Mouse (Mus musculus) adrenal gland, postnatal 14 days (tissue): ENCODE results near the gene Synpo2. TPM values are rescaled to one million over a fixed set of nuclear protein-coding genes. Genes with fewer than 3 reads are reported as not detected.

Experiments used
- DNase-seq: peaks from one replicate; pipeline ENCODE4 v3.0.0; 2021; ENCODE audit warnings: mixed read lengths
- total RNA-seq: library from RNA; stranded (reverse); gene quantifications from 2 replicates; pipeline ENCODE4 v1.2.3, GENCODE M21; 2021

The Synpo2 gene
- total RNA-seq, 1 experiment from 2014 or later = 6.5 TPM

DNA sequence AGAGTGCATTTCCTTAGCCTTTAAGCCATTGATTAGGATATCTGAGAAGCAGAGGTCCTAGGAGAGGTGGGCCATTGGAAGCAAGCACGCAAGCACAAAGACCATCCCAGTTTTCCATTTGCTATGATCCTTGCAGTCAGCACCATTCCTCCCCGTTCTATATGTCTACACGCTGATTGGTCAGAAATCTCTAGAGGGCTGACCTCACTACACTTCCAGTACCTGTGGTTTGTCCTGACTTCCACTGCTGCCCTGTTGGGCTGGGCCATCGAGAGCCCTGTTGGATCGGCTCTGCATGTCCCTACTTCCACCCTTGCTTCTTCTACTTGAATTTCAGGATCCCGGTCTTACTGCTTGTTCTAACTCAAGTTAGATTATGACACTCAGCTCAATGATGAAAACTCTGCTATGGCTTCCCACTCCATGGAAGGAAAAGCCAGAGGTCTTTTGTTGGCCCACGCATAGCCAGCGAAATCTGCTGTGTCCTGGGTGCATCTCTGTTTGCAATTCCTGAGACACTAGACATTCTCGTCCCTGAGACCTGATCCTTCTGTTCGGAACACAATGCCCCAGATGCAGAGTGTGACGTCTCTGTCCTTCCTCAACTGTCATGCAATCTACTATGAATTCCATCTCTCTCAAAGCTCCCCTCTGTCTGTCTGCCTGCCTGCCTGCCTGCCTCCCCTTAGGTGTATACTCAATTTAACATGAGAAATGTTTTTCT lies 146.5 kb downstream of the Synpo2 start:
- no peak for DNase-seq

DNA sequence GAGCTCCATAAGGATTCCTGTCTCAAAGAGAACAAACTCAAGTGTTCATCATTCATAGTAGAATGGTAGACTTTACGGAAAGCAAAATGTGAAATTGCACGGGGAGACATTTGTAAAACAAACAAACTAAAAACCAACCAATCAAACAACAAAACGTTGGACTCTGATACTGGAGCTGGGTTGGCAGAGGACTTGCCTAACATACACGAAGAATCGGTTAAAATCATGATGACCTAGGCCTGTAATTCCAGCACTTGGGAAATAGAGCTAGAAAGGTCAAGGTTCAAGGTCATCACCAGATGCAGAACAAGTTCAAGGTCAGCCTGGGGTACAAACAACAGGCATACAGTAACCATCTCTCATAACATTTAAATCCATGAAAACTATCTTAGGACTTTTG lies 147.7 kb downstream of the Synpo2 start:
- DNase-seq = no peak

DNA sequence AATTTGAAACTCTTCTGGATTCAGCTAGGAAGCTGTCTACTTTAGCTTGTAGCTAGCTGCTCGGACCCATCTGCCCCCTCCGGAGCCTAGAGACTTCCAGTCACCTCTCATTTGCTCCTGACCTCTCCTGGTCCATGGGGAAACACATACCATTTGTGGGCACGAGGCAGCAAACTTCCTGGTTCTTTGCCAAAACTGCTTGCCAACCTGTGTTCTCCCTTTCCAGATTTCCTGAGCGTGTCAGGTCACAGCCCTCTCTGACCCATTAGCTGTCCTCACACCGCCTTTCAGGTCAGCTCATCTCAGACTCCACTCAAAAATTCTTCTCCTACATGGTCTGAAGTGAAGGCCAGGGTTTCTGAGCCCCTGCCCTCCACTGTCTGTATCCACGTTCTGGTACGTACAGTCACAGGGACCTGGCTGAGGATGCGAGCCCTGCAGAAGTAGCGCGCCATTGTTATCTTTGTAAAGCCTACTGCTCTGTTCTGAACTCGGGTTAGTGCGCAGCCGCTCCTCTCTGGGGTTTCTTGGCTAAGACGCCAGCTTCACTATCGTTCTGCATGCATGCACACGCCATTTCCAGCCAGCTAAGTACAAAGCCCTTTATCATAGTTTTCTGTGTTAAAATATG lies 150.0 kb downstream of the Synpo2 start:
- peak; percentile 67 for DNase-seq

DNA sequence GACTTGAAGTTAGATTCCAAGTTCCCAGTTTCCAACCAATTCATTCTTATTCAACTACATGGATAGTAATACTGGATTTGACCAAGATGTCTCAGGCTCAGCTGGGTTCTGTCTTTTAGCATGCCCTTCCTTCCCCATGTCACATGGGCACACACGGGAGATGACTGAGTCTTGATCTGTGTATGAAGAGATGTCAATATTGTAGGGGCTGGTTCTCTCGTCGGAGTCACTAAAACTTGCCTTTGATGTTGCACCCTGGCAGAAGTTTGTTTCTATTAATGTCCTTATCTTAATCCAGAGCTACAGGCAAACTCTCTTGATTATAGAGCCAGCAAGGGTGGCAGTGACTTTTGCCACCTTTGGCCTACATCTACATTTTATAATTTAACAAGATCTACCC lies 154.3 kb downstream of the Synpo2 start:
- DNase-seq = no peak

DNA sequence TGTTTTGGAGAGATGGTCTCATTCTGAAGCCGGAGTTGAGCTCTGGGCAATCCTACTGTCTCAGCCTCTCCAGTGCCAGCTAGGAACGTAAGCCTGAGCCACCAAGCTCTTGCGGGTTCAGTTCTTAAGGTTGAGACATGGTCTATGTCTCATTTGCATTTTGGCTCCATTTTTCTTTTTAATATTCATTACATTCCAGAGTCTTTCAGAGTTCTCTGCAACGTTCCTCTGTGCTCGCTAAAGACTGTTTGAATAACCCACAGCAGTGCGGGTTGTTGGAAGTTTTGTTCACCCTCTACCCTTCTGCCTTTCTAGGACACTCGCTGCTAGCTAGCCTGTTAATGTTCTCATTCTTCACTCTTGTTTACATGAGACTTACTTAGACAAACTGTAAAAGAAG lies 155.0 kb downstream of the Synpo2 start:
- DNase-seq = no peak

DNA sequence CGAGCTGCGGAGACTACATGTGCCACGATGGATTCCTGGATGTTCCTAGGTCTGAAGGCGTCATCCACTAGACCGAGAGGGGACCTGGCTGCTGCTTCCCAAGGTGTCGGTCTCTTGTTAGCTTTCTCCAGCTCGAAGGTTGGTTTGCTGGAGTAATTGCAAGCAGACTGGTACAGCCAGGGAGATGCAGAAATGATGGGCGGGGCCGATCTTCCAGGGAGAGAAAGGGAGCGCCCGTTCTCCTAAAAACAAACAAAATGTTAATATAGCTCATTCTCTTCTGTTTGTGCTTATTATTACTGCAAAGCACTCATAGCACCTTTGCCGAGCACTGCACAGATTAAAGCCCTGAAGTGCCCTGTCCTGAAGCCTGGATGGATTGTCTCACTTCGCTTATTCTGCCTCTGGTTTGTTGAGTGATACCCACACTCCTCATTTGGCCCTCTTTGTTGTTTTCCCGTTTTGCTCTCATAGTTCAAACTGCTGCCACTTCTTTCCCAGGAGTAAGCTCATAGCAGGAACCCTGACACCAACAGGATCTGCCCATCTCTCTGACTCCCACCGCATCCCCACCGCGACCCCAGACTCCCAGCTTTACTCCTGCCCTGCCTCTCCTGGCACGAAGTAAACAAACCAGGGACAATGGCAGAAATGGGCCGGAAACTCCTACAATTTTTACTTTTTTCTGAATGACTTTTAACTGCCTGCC lies 155.8 kb downstream of the Synpo2 start:
- DNase-seq = no peak

DNA sequence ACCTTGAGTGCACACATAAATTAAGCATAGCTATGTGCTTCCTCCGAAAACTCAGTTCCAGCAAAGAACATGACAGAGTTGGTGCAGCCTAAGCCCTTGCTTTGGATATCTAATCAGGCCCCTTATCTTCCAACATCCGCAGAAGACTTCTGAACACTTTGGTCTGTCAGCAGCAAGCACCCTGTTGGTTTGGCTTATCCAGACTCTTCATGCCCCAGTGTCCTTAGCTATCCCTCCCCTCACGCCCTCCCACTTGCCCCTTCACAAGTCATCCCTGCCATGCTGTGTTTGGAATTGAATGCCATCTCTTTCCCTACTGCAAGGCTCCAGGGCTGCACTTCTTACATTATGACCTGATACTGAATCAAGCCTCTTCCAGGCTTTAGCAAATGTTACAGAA lies 160.2 kb downstream of the Synpo2 start:
- no peak for DNase-seq

DNA sequence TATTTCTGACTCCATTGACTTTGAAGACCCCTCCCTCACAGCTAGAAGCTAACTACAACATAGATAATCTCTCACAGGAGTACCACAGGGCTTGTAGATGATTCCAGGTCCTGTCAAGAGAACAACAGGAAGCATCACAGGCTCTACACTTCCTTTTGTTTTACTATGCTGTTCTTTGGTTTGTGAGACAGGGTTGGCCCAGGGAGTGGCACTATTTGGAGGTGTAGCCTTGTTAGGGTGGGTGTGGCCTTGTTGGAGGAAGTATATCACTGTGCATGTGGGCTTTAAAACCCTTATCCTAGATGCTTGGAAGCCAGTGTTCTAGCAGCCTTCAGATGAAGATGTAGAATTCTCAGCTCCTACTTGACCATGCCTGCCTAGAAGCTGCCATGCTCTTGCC lies 160.9 kb downstream of the Synpo2 start:
- no peak for DNase-seq

DNA sequence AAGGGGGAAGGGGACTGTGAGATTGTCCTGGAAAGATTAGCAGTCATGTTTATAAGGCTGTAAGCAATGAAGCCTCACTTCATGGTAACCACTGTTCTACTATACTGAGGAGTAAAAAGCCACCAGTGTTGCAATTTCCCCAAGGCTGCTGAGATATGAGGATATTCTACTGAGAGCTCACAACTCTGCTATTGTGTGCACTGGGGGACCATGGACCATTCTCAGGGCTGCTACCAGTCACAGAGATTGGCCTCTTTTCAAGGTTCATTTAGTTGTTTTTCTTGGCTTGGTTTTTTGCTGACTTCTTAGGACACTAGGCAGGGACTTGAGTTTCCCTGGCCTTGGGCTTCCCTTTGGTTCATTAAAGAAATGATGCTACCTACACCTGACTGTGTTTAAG lies 162.6 kb downstream of the Synpo2 start:
- DNase-seq = peak; percentile 61

DNA sequence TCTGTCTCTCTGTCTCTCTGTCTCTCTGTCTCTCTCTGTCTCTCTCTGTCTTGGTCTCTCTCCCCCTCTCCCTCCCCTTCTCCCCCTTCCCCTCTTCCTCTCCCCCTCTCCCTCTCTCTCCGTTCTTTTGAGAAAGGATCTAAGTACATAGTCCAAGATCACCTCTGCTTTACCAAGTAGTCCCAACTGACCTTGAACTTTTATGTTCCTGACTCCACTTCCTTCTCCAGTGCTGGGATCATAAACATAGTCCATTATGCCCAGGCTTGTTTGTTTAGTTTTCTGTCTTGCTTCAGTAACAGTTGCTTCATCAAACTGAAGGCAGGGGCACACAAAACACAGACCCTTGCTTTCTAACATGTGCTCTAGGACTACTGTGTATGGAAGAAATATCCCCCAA lies 163.5 kb downstream of the Synpo2 start:
- no peak for DNase-seq

DNA sequence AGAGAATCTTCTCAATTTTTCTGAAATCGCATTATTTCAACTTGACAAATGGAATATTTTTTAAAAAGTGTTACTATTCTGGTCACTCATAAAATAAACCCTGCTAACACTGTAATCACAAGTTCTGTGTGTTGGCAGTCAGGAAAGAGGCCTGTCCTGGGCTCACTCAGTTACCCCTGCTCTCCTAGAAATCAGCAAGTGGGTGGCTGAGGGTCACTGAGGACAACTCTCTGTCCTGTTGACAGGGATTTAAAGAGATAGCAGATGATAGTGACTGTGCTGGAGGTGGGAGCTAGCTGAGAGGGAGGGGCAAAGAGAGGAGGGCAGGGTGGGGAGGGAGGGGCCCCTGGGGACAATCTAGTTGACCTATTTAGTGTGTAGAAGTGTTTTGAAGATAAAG lies 165.0 kb downstream of the Synpo2 start:
- DNase-seq = no peak

DNA sequence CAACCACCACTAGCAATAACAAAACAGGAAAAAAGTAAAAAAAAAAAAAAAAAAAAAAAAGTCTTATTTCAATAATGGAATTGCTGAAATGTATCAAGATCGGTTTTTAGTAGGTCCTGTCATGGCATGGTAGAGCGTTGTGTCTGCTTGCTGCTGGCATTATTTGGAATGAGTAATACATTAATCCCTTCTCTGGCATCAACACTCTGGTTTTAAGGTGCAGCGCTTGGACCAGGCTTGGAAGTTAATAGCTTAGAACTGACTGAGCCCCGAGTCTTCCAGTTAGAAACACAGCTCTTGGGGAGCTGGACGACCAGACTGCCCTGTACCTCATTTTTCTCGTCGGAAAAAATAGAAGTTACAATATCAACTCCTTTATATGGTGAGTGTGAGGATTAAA lies 169.1 kb downstream of the Synpo2 start:
- no peak for DNase-seq

DNA sequence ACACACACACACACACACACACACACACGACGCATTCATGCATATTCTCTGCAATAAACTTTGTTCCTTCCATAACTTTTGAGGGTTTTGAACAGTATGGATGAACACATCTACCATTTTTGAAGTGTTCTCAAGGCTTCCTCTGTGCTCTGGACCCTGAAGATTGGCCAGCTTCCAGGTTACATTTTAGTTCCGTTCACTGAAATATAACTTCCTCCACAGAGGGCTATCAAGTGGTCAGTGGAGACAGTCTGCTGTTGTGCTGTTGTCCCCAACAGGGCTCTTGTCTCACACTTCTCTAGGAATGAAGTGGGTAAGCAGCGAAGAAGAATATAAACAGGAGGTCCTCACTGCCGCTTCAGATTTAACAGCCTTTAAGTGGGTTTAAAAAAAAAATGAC lies 170.5 kb downstream of the Synpo2 start:
- DNase-seq = no peak

DNA sequence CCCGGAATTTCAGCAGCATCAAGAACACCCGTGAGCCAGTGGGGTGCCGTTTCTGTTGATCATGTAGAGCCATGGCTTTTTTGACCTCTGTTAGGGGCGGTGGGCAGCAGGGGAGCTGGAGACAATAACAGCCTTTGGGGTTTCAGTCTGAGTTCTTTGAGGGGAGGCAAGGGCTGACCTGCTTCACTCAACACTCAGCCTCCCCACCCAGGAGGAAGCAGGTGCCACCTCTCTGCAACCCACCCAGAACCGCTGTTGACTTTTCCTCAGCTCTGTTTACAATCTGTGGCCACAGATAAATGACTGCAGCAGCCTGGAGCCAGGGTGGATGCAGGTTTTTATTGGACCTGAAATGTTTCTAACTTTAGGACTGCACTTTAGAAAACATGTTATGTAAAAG lies 171.8 kb downstream of the Synpo2 start:
- no peak for DNase-seq

DNA sequence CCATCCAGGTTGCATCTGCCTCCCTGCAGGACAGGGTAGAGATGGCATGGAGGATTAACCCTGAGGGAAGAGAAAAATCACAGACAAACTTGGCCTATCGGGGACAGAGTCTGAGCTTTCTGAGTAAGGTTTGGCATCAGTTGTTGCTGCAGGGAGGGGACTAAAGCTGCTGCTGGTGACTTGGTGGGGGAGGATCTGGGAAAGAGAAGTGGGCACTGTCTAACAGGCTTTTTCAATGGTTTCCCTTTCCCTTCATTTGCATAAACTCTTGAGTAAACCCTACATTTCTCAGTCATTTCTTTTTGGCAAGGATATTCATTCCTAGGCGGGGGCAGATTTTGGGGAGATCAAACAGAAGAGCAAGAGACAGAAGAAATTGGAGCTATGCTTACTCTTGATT lies 174.0 kb downstream of the Synpo2 start:
- no peak for DNase-seq

DNA sequence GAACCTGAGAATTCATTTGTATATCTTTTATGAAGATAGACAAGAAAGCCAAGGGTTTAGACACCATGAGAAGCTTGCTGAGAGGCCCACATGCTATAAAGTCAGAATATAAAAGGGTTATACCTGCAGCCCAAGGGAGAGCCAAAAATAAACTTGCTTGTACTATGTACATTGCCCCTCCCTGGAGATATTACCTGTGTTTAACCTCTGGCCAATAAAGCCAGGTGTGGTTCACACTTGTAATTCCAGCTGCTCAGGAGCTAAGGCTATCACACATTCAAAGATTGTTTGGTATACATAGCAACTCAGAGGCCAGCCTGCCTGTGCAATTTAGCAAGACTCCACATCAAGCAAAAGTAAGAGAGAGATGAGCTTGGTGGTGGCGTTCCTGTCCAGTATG lies 177.1 kb downstream of the Synpo2 start:
- DNase-seq = no peak

DNA sequence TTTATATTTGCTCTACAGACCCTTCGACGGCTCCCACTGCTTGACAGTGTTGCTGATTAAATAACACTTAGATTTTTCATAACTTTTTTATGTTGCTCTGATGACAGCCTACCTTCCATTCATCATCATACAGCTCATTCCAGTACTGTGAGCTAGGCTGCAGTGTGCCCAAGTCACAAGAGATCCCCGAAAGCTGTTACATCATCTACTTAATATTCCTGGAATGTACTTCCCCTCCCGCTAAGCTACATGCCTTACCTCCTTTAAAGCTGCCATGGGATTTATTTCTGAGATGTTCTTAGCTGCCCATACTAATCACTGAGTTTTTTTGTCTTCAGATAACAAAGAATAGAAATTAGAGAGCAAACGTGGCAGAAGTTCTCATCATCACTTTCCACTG lies 181.8 kb downstream of the Synpo2 start:
- no peak for DNase-seq

DNA sequence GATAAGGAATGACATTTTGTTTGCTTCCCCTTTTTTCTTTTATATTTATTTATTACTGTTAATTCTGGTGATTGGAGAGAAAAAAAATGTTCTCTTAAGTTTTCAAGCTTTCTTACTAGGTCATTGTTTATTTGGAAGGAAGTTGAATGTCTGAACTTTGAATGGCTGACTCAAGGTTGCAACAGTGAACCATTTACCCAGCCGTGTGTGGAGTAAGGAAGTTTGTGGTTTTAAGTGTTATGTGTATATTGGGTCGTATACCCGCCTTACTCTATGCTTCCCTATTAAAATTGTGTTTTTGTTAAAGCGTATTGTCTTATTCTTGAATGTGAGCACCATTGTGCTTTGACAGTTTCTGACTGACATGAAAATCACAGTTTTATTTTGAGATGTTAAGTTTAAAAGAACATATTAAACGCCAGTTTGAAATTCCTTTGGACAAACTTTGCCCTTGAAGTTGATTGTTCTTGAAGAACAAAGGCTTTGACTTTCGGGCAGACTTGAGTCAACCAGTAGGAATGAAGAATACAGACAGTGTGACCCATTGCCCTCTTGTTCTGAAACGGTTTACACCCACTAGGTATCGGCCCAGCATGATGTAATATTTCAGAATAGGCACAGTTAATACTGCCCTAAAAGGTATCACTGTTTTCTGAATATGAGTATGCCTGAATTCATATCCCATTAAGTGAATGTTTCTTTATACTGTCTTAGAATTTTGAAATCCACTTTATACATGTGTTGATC lies 182.6 kb downstream of the Synpo2 start:
- no peak for DNase-seq

DNA sequence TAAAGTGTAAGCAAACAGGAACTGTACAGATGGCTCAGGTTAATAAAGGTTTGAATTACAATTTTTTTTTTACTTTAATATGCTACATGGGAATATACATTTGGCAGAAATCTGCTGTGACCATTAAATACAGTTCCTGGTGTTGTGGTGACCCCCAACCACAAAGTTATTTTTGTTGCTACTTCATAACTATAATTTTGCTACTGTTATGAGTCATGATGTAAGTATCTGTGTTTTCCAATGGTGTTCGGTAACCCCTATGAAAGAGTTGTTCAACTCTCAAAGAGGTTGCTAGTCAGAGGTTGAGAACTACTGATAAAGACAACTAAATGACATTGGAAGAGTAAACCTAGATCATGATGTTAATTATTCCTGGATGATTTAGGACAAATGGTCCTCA lies 193.6 kb downstream of the Synpo2 start:
- no peak for DNase-seq

DNA sequence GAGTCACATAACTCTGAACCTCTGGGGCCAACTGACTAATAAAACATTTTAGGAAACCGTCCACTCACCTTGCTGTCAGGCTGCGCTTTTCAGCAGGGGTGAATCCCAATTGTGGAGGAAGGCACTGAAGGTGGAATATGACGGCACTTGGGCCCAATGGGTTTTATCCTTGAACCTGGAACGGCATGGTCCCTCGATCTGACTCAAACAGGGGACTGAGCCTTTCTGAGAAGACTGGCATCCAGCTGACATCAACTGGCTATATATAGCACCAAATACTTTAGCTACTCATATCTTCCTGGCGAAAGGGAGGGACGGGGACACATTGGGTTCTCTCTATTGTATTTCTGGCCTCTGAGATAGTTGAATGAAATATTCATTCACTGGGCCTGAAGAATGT lies 201.2 kb downstream of the Synpo2 start, which contains the start of gene Myoz2:
Gene Myoz2, minus strand, starts transcription at position 264 of the 400 bp plus-strand sequence.
- peak; percentile 14 for DNase-seq

DNA sequence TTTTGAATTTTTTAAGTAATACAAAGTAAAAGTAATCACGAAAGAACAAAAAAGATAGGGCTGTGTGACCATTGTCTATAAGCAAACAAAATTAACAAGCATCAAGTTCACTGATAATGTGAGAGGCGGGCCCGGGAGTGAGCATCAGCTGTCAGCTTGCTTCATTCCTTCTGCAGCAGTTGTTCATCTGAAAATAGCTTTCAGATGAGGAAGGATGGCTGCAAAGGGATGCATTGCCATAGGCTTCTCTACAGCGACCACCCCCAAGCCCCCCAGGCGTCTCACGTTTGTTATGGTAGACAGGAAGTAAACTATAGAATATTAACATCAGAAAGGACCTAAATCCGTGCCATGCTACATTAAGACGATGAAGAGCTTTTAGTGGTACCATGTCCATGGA lies 202.1 kb downstream of the Synpo2 start:
- DNase-seq = no peak
